Mouse (Mus musculus): ENCODE measurements around the gene Rfx4.

Gene Rfx4

DNA sequence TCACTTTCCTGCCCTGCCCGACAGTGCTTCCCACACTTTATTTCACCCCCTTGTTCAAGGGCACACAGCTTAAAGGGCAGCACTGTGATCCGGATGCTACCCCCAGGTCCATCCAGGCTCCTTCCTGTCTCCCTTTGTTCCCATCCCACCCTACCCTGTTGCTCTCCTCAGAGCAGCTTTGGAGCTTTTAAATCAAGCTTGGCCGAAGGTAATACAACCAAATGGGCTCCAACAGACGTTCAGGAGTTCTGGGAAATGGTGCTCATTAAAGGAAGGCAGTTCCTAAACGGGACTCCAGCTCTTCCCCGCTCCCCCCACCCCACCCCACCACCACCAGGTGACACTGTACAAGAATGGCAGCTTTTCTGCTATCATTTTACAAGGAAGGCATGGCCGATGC is 154.3 kb downstream of the Rfx4 start:
- CTCF ChIA-PET = interaction anchor here in 3 of 4 experiments (0.6 to 1.8 kb wide), 9 partner anchors 12 to 74 kb away, joined by 3 to 7 read pairs (median 4); no protein-coding TSS in a partner anchor
- POLR2A ChIA-PET = interaction anchor here in 3 of 4 experiments (0.5 to 6.4 kb wide), 26 partner anchors 8 to 629 kb away, joined by 3 to 43 read pairs (median 4); partner anchors contain the start of gene Ric8b (in 1 of the 3)

GRCm38 (mm10) chr10:84910758-84911384 is 155.0 kb downstream of the Rfx4 start:
- ChIA-PET POLR2A (interaction anchor here in 3 of 4 experiments (0.5 to 6.4 kb wide), 25 partner anchors 8 to 630 kb away, joined by 3 to 43 read pairs (median 4); no protein-coding TSS in a partner anchor), CTCF (interaction anchor here in 2 of 4 experiments (0.6 to 1.2 kb wide), 5 partner anchors 13 to 1186 kb away, joined by 3 to 5 read pairs (median 4); no protein-coding TSS in a partner anchor)

- ChIA-PET CTCF (no interaction called here), POLR2A (interaction anchor here in 1 of 4 experiments (2.0 kb wide), 1 partner anchor 10 kb away, joined by 6 read pairs; no protein-coding TSS in a partner anchor)
Observed at GRCm38 (mm10) chr10:84913148-84913547, 157.3 kb downstream of the Rfx4 start.

GRCm38 (mm10) chr10:84915476-84915875 is 159.6 kb downstream of the Rfx4 start:
- POLR2A ChIA-PET = interaction anchor here in 1 of 4 experiments (1.2 kb wide), 1 partner anchor 12 kb away, joined by 3 read pairs; no protein-coding TSS in a partner anchor
- CTCF ChIA-PET = no interaction called here

- CTCF ChIA-PET = no interaction called here
- POLR2A ChIA-PET = interaction anchor here in 2 of 4 experiments (0.8 to 1.3 kb wide), 4 partner anchors 8 to 26 kb away, joined by 3 to 4 read pairs (median 3); no protein-coding TSS in a partner anchor
Observed at GRCm38 (mm10) chr10:84916810-84917730, 161.2 kb downstream of the Rfx4 start, which contains the start of gene Ric8b. Gene Ric8b (plus strand): TSS chr10:84917616.

DNA sequence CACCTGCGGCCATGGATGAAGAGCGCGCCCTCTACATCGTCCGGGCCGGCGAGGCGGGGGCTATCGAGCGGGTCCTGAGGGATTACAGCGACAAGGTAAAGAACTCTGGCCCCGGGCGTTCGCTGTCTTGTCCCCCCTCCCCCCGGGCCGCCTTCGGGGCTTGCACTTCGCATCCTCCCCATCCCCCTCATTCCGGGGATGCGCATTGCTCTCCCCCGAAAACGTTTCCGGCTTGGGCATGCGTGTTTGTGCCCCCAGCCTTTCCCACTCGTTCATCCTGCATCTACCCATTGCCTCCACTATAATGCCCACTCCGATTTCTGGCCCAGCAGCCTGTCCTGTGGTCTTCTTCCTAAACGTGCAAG is 161.9 kb downstream of the Rfx4 start:
- CTCF ChIA-PET = no interaction called here
- POLR2A ChIA-PET = interaction anchor here in 2 of 4 experiments (0.8 to 1.3 kb wide), 2 partner anchors 8 to 9 kb away, joined by 3 to 4 read pairs; no protein-coding TSS in a partner anchor

GRCm38 (mm10) chr10:84926336-84926735 is 170.5 kb downstream of the Rfx4 start:
- ChIA-PET CTCF (no interaction called here), POLR2A (interaction anchor here in 1 of 4 experiments (0.7 to 0.9 kb wide), 2 partner anchors 17 to 87 kb away, joined by 3 to 4 read pairs; no protein-coding TSS in a partner anchor)

DNA sequence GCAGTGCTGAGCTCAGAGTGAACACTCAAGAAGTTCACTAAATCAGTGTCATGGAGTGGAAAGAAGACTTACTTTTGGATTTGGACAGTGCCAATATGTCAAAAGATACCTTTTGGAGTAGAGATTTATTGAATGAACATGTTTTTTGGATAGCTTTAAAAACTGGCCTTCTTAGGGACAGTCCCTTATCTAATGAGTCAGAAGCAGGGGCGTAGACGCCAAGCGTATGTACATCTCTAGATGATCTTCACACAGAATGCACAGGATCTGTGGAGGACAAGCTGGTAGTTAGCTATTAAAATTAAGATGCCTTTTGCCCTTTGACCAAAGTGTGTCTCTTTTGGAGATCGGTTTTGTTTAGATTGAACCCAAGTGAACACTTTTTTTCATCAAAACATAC is 171.0 kb downstream of the Rfx4 start:
- ChIA-PET CTCF (no interaction called here), POLR2A (interaction anchor here in 1 of 4 experiments (0.7 to 0.9 kb wide), 2 partner anchors 18 to 88 kb away, joined by 3 to 4 read pairs; no protein-coding TSS in a partner anchor)

GRCm38 (mm10) chr10:84928465-84928864 is 172.6 kb downstream of the Rfx4 start:
- CTCF ChIA-PET = no interaction called here
- POLR2A ChIA-PET = interaction anchor here in 1 of 4 experiments (1.2 kb wide), 1 partner anchor 63 kb away, joined by 5 read pairs; no protein-coding TSS in a partner anchor

GRCm38 (mm10) chr10:84935553-84936209 is 179.8 kb downstream of the Rfx4 start:
- POLR2A ChIA-PET = interaction anchor here in 1 of 4 experiments (1.7 kb wide), 1 partner anchor 13 kb away, joined by 4 read pairs; no protein-coding TSS in a partner anchor
- CTCF ChIA-PET = interaction anchor here in 2 of 4 experiments (0.6 to 0.7 kb wide), 2 partner anchors 26 to 982 kb away, joined by 3 to 4 read pairs; no protein-coding TSS in a partner anchor

DNA sequence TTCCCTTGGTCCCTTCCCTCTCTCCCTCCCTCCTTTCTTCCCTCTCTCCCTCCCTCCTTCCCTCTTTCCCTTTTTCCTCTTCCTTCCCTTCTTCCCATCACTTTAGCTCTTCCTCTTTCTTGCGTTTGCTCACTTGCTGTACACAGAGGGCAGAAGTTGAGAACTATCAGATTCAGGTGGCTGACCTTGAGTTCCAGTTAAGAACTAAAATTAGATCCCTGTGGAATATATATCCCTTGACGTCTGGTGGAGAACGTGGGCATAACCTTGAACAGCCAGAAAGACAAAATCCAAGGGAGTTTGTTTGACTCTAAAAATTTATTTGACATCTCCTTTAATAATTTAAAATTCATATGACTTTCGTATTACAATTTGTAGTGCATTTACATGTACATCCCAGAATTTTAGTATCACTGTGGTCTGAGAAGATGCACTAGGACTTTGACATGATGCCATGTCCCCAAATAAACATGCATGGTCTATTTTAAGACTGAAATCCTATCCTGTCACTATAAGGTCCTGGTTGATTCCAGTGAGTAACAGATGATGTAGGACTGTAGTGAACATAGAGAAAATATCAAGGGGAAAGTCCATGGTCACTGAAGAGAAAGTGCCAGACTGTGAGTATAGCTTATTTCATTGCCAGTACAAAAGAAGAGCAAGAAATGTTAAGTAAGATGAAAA is 181.1 kb downstream of the Rfx4 start:
- ChIA-PET POLR2A (interaction anchor here in 1 of 4 experiments (0.7 kb wide), 1 partner anchor 11 kb away, joined by 3 read pairs; no protein-coding TSS in a partner anchor), CTCF (interaction anchor here in 2 of 4 experiments (1.0 to 1.3 kb wide), 2 partner anchors 9 kb away, joined by 3 read pairs; no protein-coding TSS in a partner anchor)

DNA sequence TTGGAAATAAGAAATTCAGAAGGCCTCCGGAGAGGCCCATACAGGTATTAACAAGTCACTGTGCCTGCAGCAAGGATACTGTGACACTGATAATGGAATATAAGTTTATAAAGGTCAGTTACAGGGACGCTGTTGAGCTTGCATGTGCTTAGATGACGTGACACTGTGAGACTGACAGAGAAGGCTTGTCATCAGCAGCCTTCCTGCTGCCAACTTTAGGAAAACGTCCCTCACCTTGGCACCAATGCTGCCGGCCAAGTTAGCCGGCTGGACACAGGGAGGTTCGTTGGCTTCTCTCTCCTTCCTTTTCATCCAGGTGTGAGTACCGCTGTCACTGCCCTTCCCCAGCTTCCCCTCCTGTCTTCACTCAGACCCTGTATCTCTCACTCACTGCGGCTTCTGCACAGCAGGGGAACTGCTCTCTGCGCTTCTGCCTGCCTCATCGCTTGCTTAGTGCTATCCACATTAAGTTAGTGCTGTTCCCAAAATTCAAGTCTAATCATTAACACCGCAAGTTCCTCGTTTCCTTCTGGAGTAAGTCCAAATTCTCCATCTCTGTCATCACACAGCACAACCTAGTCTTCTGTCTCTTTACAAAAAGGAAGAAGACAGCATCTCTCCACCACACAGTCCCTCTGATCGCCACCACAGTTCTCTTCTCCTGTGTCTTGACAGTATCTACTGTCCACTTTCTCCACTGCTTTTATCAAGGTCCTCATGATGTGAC is 182.4 kb downstream of the Rfx4 start:
- ChIA-PET POLR2A (no interaction called here), CTCF (interaction anchor here in 2 of 4 experiments (0.6 to 1.1 kb wide), 2 partner anchors 8 to 1128 kb away, joined by 3 read pairs; no protein-coding TSS in a partner anchor)

DNA sequence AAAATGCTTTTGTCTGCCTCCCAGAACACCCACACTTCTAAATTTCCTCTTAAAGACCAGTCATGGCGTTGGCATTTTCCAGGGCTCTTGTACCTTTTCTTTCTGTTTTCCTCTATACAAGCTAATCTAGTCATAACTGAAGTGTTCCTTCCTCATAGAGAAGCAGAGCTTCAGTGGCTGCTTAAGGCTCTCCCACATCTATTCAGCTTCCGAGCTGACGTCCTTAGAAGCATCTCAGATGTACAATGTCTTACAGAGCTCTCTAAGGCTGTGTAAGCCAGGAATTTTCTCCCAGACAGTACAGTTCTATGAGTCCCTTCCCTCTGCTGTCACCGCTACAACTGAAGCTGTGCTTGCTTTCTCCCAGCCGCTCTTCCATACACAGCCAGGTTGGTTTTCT is 183.0 kb downstream of the Rfx4 start:
- POLR2A ChIA-PET = no interaction called here
- CTCF ChIA-PET = interaction anchor here in 1 of 4 experiments (0.6 kb wide), 1 partner anchor 1129 kb away, joined by 3 read pairs; no protein-coding TSS in a partner anchor

DNA sequence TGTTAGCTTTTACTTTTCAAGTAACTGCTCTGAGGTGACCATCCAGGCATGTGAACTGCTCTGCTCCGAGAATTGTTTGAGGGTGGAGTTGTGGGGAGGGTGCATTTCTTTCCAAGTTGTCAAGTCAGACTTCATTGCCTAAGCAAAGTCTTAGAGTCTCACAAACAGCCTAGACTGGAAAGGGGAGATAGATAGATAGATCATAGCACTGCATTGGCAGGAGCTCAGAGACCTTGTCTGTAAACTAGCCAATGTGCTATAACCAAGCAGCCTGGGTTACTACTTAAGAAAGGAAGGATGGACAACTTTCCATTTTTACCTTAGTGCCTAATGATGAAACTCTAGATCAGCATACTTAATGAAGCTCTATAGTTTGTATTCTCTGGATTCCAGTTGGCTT is 184.5 kb downstream of the Rfx4 start:
- POLR2A ChIA-PET = interaction anchor here in 1 of 4 experiments (0.5 kb wide), 1 partner anchor 292 kb away, joined by 6 read pairs; no protein-coding TSS in a partner anchor
- CTCF ChIA-PET = no interaction called here

GRCm38 (mm10) chr10:84945692-84946091 is 189.8 kb downstream of the Rfx4 start:
- CTCF ChIA-PET = interaction anchor here (0.6 to 2.3 kb wide), 28 partner anchors 8 to 238 kb away, joined by 3 to 9 read pairs (median 4); partner anchors contain the start of gene Mterf2 (in 1 of the 4)
- POLR2A ChIA-PET = interaction anchor here in 2 of 4 experiments (1.1 to 1.8 kb wide), 3 partner anchors 10 to 240 kb away, joined by 3 to 8 read pairs (median 3); partner anchors contain the start of gene Cry1 (in 1 of the 2)

DNA sequence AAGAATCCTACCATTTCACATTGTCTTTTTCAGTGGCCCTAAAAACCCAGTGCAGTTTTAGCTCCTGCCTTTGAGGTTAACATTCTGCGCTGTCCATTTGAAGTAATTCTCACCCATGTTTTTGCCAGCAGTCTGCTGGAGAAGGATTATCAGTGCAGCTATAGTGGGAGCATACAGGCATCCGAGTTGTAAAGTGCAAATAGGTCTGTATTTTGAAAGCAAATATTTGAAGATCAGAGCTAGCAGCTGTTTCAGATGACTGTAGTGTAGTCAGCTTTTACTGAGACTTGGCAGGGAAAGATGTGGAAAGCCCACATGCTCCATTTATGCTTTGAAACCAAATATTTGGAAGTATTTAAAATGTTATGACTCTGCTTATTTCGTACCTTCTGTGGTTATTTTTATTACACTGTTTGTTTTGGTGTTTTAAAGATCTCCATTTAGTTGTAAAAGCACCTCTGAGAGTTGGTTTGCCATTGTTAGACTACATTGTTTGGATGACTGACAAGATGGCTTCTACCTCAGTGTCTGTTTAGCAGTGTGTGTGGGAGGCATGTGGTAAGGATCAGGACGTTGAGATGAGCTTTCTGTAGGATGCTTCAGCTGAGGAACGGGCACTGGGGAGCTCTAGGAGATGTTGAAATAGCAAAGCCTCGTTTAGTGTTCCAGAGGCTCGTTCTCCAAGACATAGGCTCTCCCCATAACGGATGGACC is 193.3 kb downstream of the Rfx4 start:
- ChIA-PET CTCF (no interaction called here), POLR2A (interaction anchor here in 1 of 4 experiments (0.6 kb wide), 1 partner anchor 30 kb away, joined by 3 read pairs; no protein-coding TSS in a partner anchor)
